Mouse (Mus musculus): ENCODE results near the gene Trub2.

Trub2 gene

DNA sequence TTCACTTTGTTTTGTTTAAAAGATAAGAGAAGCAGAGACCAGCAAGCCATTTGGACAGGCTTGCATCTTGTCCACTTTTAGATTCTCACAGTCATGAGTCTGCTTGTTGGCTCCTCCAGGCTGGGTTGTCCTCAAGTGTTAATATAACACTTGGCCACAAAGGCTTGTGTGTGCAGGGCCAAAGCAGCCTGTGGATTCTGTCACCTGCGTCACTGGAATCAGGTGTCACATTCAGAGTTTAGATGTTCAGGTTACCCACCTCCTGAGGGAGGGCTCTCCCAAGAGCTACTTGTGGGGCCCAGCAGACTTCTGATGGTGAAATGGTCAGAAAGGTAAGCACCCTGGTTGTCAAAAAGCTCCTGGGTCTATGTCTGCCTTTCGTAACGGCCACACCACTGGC is 65.2 kb downstream of the Trub2 start:
- no peak for DNase-seq

DNA sequence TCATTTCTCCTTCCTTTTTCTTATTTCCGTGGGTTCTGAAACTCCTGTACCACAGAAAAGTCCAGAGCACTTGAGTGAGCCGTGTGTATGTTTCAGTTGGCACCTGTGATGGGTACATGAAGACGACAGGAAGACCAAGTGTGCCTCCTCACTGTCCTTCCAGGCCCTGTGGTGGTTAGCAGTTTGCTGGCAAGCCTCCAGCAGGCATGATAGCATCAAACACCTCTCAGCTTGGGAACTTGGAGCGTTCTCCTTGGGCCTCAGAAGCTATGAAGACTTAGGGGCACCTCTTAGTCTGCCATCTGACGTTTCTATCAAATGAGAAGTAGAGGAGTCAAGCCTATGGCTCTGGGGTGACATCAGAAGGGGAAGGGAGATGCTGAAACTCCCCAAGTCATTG is 69.7 kb downstream of the Trub2 start:
- DNase-seq, result peak; percentile 40 to 63

DNA sequence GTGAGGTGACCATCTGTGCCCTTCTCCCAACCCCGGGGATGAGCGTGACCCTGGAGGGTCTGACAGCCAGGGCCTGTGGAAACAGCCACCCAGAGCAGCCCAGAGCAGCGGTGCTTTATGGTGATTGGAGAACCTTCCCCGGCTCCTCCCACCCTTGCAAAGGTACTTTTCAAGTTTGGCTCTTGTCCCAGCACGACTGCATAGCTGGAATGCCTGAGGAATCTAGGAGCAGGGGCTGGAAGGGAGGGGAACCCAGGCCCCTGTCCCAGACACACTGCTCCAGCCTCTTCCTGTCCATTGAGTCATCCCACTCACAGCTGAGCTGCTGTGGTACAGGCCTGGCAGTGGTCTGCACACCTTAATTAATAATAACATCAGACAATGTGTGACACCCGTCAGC is 71.6 kb downstream of the Trub2 start:
- DNase-seq, result no peak

DNA sequence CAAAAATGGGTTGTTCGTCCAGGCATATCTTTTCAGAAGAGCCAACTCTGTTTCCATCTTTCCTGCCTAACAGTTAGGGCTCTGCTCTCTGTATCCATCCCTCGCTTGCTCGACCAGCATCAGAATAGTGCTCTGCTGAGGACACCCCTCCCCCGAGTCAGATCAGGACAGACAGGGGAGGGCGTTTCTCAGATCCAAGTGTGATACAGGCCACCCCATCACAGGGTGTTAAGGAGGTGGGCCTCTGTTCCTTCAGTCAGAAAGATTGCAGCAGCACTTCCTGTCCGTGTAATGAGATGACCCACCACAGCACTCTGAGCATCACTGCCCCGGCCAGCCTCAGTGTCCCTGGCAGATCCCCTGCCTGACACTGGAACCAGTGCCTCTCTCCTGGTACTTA is 72.2 kb downstream of the Trub2 start:
- no peak for DNase-seq

DNA sequence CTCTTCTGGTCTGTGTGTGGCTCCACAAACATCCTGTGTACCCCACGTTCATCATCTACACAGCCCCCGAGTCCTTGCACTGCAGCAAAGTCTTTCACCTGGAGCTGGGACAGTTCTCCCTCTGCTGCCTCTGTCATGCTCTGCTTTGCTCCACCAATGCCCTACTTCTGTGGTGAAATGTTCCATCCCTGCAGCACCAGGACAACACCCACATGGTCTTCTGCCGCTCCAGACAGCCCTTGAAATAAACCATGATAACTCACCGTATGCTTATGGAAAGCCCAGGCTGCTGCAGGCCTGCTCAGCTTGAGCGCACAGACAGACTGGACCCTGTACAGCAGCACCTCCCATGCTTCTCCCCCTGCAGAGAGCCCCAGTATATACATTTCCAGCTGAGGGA is 74.2 kb downstream of the Trub2 start:
- no peak for DNase-seq

DNA sequence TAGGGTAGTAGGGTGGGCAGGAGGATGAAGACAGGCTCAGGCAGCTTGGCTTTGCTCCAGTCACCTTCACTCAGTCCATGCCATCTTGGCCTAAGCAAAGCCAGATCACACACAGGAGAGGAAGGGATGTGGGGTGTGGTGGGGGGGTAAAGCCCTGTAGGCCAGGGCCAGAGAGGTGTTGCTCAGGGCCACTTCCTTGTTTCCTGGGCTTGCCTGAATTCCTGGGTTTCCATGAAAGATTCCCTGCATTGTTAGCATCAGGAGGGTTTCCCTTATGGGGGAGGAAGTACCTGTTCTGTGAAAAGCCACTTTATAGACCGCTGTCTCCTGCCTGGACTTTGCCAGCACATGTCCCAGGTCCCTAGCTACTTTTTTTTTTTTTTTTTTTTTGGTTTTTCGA is 74.8 kb downstream of the Trub2 start:
- DNase-seq, result no peak

DNA sequence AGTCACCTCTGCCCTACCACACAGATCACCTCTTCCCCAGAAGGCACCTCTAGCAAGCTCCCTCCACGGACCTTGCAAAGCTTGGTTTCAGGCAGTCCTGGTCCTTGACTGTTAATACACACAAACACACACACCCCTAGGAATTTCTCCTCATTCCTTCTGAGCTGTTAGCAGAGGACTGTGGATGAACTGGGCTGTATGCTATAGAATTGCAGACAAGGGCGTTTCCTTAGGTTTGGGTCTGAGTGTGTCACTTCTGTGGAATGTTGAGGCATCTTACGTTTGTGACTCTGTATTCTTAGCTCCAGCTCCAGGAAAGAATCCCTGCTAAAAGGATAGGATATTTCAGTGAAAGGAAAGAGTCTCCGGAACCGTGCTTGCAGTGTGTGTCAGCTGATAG is 76.4 kb downstream of the Trub2 start:
- no peak for DNase-seq

All from thymus, postnatal 36 days (tissue).